Mouse (Mus musculus) megakaryocyte, embryonic 14.5 days (primary cell): ENCODE measurements around the gene Gm35315. TPM values are rescaled to one million over a fixed set of nuclear protein-coding genes. Genes with fewer than 3 reads are reported as not detected.
"Not testable (repeated sequence)": the region's sequence is repeated elsewhere in the genome, so short reads cannot be mapped to it uniquely, and the experiment has no call there.

ENCODE experiments used
- H3K27me3 ChIP-seq: replicated peaks from 2 replicates; pipeline ENCODE3; 2012; ENCODE audit warnings: inconsistent platforms
- H3K36me3 ChIP-seq: replicated peaks from 2 replicates; pipeline ENCODE3; 2012; ENCODE audit warnings: low read length, inconsistent platforms, mixed read lengths
- H3K4me1 ChIP-seq: 2 replicates; pipeline ENCODE4 v1.6.1; 2012; ENCODE audit warnings: inconsistent platforms
- H3K4me3 ChIP-seq: replicated peaks from 2 replicates; pipeline ENCODE3; 2012; ENCODE audit warnings: moderate library complexity, mild to moderate bottlenecking, inconsistent platforms
- H3K9me3 ChIP-seq: 2 replicates; pipeline ENCODE4 v1.6.1; 2012; ENCODE audit warnings: inconsistent platforms
- FLI1 ChIP-seq: IDR thresholded peaks from 2 replicates; pipeline ENCODE4 v1.6.1; 2012; ENCODE audit warnings: low read length, inconsistent platforms, mixed read lengths
- GATA1 ChIP-seq: IDR thresholded peaks from 3 replicates; pipeline ENCODE4 v1.6.1; 2012; ENCODE audit warnings: mixed read lengths, low read length, inconsistent platforms, borderline replicate concordance
- polyA plus RNA-seq: library from polyadenylated mRNA; stranded (reverse); fragments of >175 nt; gene quantifications from 2 replicates; pipeline ENCODE4 v1.2.3, GENCODE M21; 2012; ENCODE audit warnings: low replicate concordance; ENCODE audit not compliant: insufficient read depth

The Gm35315 gene
- polyA plus RNA-seq, 1 experiment: not detected

GRCm38 (mm10) chr5:110101716-110102347 is 7.6 kb upstream of the Gm35315 start:
- Histone ChIP-seq H3K27me3 (peaks cover 4% of the 10 kb centered on the region), H3K4me3 (peak overlapping the region; percentile 88), H3K9me3 (no peaks in the 10 kb centered on the region), H3K36me3 (peaks cover 48% of the 10 kb centered on the region), H3K4me1 (peaks cover 62% of the 10 kb centered on the region)
- TF ChIP-seq FLI1: no peak
- TF ChIP-seq GATA1: no peak

- TF ChIP-seq GATA1 (no peak), FLI1 (no peak)
- H3K27me3 ChIP-seq: peaks cover 4% of the 10 kb centered on the region
Measured at GRCm38 (mm10) chr5:110100921-110101631, 6.9 kb upstream of the Gm35315 start.

DNA sequence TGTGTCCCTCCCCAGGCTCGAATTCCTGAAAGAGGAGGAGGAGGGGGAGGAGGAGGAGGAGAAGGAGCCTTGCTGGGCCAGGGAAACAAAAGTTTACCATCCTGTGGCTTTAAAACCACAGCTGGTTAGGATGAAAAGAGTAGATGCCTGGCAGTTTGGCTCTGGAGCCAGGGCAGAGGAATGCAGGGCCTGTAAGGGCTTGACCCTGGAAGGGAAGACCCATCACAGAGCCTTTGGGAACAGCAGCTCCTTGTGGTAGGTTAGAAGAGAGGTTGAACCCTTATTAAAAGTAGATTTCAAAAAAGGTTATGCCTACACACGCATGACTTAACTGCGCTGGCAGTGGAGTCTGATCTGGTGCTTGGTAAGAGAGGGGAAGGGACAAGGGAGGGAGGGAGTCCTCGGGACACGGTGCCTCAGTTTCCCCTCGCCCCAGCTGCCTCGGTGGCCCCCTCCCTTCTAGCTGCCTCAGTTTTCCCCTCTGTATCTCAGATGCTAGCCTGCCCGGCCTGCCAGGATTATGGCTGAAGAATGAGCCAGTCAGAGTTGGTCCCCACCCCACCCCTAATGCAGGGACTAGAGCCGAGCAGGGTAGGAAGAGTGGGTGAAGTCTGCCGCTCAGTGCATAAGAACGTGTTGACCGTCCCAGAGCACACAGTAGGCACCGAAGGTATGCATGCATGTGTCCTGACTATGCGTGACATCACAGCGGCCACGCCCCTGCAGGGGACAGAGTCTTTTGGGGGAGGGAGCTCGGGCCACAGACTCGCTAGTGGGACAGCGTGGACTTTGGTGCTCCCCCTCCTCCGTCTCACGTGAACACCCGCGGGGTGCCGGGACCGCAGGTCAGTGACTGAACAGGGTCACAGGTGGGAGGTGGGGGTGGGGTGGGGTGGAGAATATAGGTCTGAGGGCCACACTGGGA is 5.7 kb upstream of the Gm35315 start, which contains the start of gene Plcxd1:
Gene Plcxd1 (plus strand): TSS at position 314 of the 925 bp plus-strand sequence.
- Histone ChIP-seq H3K9me3 (no peaks in the 10 kb centered on the region), H3K4me3 (peak within 1 kb of the TSS; percentile 71), H3K36me3 (peaks cover 29% of the 10 kb centered on the region), H3K27me3 (peaks cover 4% of the 10 kb centered on the region), H3K4me1 (peaks cover 53% of the 10 kb centered on the region)
- no peak for TF ChIP-seq GATA1
- no peak for TF ChIP-seq FLI1

More at GRCm38 (mm10) chr5:110100921-110101631, 6.9 kb upstream of the Gm35315 start:
- H3K4me1 ChIP-seq: peaks cover 54% of the 10 kb centered on the region
- H3K36me3 ChIP-seq: peaks cover 41% of the 10 kb centered on the region
- H3K4me3 ChIP-seq: peak overlapping the region; percentile 88
- no peaks in the 10 kb centered on the region for H3K9me3 ChIP-seq

- no peak overlapping the region for H3K4me3 ChIP-seq
- TF ChIP-seq GATA1 (no peak), FLI1 (no peak)
- no peaks in the 10 kb centered on the region for H3K9me3 ChIP-seq
- H3K27me3 ChIP-seq: peaks cover 4% of the 10 kb centered on the region
- peaks cover 54% of the 10 kb centered on the region for H3K4me1 ChIP-seq
- peaks cover 20% of the 10 kb centered on the region for H3K36me3 ChIP-seq
Measured at GRCm38 (mm10) chr5:110098991-110099477, 4.8 kb upstream of the Gm35315 start.

DNA sequence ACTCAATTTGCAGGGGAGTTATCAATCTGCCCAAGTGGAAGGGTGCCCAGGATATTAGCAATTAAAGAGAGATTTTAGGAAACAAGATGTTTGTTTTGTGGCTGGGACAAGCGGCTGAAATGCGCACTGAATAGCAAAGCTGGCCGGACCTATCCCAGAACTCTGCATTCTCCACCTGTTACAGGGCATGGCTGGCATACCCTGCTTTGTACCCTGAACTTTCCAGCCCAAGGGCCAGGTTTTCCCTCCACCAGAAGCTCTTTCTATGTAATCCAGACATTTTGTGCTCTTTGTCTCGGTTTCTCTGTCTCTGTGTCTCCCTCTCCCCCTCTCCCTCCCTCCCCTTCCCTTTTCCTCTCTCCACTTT is 610 bp upstream of the Gm35315 start:
- peaks cover 25% of the 10 kb centered on the region for H3K4me1 ChIP-seq
- peaks cover 2% of the 10 kb centered on the region for H3K27me3 ChIP-seq
- no peaks in the 10 kb centered on the region for H3K9me3 ChIP-seq
- TF ChIP-seq FLI1 (no peak), GATA1 (no peak)
- no peaks in the 10 kb centered on the region for H3K36me3 ChIP-seq
- H3K4me3 ChIP-seq: peak overlapping the region; percentile 94

DNA sequence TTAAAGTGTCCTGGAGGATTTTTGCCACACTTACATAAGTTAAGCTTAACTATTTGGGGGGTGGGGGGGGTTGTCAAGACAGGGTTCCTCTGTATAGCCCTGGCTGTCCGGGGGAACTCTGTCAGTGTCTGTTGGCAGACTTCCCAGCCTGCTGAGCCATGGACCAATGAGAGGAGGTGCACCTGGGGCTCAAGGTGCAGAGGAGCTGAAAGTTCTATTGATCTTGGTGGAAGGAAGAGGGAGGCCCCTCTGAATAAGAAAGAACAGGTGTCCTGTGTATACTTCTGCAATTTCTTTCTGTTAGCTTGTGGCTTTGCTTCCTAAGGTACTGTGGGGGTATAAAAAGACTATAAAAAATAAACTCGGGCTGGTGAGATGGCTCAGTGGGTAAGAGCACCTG is 2.7 kb downstream of the Gm35315 start:
- Histone ChIP-seq H3K4me3 (no peak overlapping the region), H3K27me3 (no peaks in the 10 kb centered on the region), H3K4me1 (peaks cover 17% of the 10 kb centered on the region), H3K9me3 (peaks cover under 1% of the 10 kb centered on the region; the same call in 1 of the 2 replicates), H3K36me3 (peaks cover under 1% of the 10 kb centered on the region)
- TF ChIP-seq GATA1 (no peak), FLI1 (no peak)

- Histone ChIP-seq H3K36me3 (peaks cover 24% of the 10 kb centered on the region), H3K4me1 (no peaks in the 10 kb centered on the region), H3K9me3 (peaks cover 28% of the 10 kb centered on the region), H3K27me3 (no peaks in the 10 kb centered on the region), H3K4me3 (no peak overlapping the region)
- TF ChIP-seq FLI1: no peak
- TF ChIP-seq GATA1: no peak
Measured at GRCm38 (mm10) chr5:110086161-110086866, 7.9 kb downstream of the Gm35315 start.

GRCm38 (mm10) chr5:110082961-110083360 is 11.3 kb downstream of the Gm35315 start:
- peaks cover 52% of the 10 kb centered on the region for H3K9me3 ChIP-seq

DNA sequence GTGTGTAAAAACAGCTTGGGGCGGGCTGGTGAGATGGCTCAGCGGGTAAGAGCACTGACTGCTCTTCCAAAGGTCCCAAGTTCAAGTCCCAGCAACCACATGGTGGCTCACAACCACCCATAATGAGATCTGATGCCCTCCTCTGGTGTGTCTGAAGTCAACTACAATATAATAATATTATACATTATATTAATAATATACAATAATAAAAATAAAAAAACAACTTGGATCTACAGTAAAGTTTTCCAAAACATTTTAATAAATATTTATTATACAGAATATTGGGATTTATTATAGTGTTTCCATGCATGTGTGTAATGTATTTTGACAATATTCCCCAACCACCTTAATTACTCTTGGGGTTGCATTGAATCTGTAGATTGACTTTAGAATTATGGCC is 21.8 kb downstream of the Gm35315 start, which contains the start of gene Gm17655:
Gene Gm17655 (minus strand): TSS at position 101 of the 400 bp plus-strand sequence.
- peaks cover 12% of the 10 kb centered on the region for H3K36me3 ChIP-seq
- peaks cover 31% of the 10 kb centered on the region for H3K9me3 ChIP-seq
- not testable (repeated sequence) for H3K4me3 ChIP-seq, H3K27me3 ChIP-seq, H3K4me1 ChIP-seq

More at GRCm38 (mm10) chr5:110082961-110083360, 11.3 kb downstream of the Gm35315 start:
- no peak for TF ChIP-seq GATA1
- no peak for TF ChIP-seq FLI1
- H3K36me3 ChIP-seq: peaks cover 50% of the 10 kb centered on the region
- H3K27me3 ChIP-seq: no peaks in the 10 kb centered on the region
- no peaks in the 10 kb centered on the region for H3K4me1 ChIP-seq
- no peak overlapping the region for H3K4me3 ChIP-seq
